Mouse (Mus musculus): ENCODE measurements around the gene App. TPM values are rescaled to one million over a fixed set of nuclear protein-coding genes. Genes with fewer than 3 reads are reported as not detected.

The App gene
- polyA plus RNA-seq, 1 experiment from 2014 or later, result 146 TPM

DNA sequence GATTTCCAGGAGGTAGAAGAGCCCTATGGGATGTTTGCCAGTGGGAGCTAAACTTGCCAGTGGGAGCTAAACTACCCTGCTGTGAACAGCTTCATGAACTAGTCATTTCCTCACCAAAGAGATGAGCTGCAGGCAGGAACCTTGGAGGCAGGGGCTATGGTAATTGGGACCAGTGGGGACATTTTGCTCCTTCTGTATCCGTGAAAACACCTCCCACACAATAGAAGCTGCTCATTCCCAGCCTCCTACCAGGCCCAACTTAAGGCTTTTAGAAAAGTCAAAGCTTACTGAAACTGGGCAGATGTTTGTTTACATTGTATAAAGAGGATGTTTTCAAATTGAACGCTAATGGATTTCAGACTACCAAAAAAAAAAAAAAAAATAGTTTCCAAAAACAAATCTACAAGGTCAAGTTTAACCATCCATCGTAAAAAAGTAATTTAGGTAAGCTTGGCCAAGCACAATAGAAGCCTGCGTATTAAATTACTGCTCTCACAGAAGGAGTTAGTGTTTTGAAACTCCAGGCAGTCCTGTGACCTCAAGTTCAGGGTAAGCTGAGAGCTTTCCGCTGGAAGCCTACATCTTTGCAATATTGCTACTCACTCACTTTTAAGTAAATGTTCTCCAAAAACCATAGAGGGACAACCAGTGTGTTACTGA, 253.8 kb downstream of the App start:
- H3K4me3 ChIP-seq (ENCODE audit: low read depth, low read length), result no peak overlapping the region
- no peaks in the 10 kb centered on the region for H3K4me1 ChIP-seq (ENCODE audit: control insufficient read depth, insufficient read depth, low read length)
- 24% methylated on average over 5 of the region's 5 CpGs for WGBS
- no peak overlapping the region for H3K9ac ChIP-seq (replicated peaks; ENCODE audit: low read length)
- peak overlapping the region; percentile 68 for H3K27ac ChIP-seq (replicated peaks; ENCODE audit: low read depth, low read length)
- DNase-seq (ENCODE audit: low spot score), result peak; percentile 62
- no peak for ATAC-seq (replicated peaks; ENCODE audit: insufficient number of reproducible peaks, low FRiP score, low TSS enrichment, low read depth)
- no peaks in the 10 kb centered on the region for H3K27me3 ChIP-seq (ENCODE audit: control insufficient read depth, insufficient read depth, low read length)
- H3K9me3 ChIP-seq (replicated peaks; ENCODE audit: control insufficient read depth, low read length), result no peaks in the 10 kb centered on the region
- H3K36me3 ChIP-seq (replicated peaks; ENCODE audit: control insufficient read depth, insufficient read depth, low read depth, low read length), result no peaks in the 10 kb centered on the region
- H3K4me2 ChIP-seq (ENCODE audit: low read depth, low read length), result no peak overlapping the region

DNA sequence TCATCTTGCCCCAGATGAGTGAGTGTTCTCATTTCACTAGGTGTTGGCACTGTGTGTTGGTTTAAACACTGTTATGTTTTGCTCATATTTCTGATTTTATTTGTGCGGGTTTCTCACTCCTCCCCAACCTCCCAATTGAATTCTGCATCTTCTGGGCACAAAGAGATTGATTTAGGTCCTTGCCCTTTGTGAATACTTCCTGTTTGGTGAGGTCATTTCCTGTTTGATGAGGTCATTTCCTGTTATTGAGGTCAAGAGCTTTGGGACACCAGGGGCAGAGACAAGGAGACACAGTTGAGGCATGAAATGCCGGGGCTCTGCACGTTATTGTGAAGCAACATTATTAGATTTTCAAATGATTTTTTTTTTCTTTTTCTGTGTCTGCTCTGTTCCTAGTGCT, 254.5 kb downstream of the App start:
- Histone ChIP-seq H3K4me3 (ENCODE audit: low read depth, low read length) (no peak overlapping the region), H3K4me1 (ENCODE audit: control insufficient read depth, insufficient read depth, low read length) (no peaks in the 10 kb centered on the region), H3K9ac (replicated peaks; ENCODE audit: low read length) (no peak overlapping the region), H3K4me2 (ENCODE audit: low read depth, low read length) (no peak overlapping the region), H3K27me3 (ENCODE audit: control insufficient read depth, insufficient read depth, low read length) (no peaks in the 10 kb centered on the region), H3K36me3 (replicated peaks; ENCODE audit: control insufficient read depth, insufficient read depth, low read depth, low read length) (no peaks in the 10 kb centered on the region), H3K9me3 (replicated peaks; ENCODE audit: control insufficient read depth, low read length) (no peaks in the 10 kb centered on the region), H3K27ac (replicated peaks; ENCODE audit: low read depth, low read length) (0 out of 2 replicates have a peak overlapping the region, but pooled peaks have one; percentile 56)
- DNase-seq (ENCODE audit: low spot score) (peak; percentile 31), ATAC-seq (replicated peaks; ENCODE audit: insufficient number of reproducible peaks, low FRiP score, low TSS enrichment, low read depth) (no peak)
- WGBS, result 72% methylated on average over 3 of the region's 3 CpGs

DNA sequence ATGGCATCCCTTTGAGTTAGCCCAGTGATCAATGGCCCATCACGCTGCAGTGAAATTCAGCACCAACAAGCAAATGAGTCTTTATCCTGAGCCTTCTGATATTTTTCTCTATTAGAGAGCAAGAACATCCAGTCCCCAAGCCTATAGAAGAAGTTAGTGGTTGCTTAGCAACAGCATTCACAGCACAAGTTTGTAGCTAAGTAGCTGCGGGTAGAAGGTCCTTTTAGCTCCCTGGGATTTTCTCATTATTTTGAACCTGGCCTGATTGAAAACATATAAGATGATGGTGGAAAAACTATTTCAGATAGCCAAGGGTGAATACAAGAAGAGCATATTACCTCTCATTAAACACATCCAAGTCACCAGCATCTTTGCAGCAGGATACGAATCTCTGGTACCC, 256.8 kb downstream of the App start:
- no peak overlapping the region for H3K27ac ChIP-seq (replicated peaks; ENCODE audit: low read depth, low read length)
- DNase-seq (ENCODE audit: low spot score), result peak; percentile 4
- WGBS, result 67% methylated on average over 3 of the region's 3 CpGs
- H3K27me3 ChIP-seq (ENCODE audit: control insufficient read depth, insufficient read depth, low read length), result no peaks in the 10 kb centered on the region
- H3K36me3 ChIP-seq (replicated peaks; ENCODE audit: control insufficient read depth, insufficient read depth, low read depth, low read length), result no peaks in the 10 kb centered on the region
- no peak overlapping the region for H3K9ac ChIP-seq (replicated peaks; ENCODE audit: low read length)
- H3K9me3 ChIP-seq (replicated peaks; ENCODE audit: control insufficient read depth, low read length), result no peaks in the 10 kb centered on the region
- no peak overlapping the region for H3K4me3 ChIP-seq (ENCODE audit: low read depth, low read length)
- no peak overlapping the region for H3K4me2 ChIP-seq (ENCODE audit: low read depth, low read length)
- no peaks in the 10 kb centered on the region for H3K4me1 ChIP-seq (ENCODE audit: control insufficient read depth, insufficient read depth, low read length)
- no peak for ATAC-seq (replicated peaks; ENCODE audit: insufficient number of reproducible peaks, low FRiP score, low TSS enrichment, low read depth)

DNA sequence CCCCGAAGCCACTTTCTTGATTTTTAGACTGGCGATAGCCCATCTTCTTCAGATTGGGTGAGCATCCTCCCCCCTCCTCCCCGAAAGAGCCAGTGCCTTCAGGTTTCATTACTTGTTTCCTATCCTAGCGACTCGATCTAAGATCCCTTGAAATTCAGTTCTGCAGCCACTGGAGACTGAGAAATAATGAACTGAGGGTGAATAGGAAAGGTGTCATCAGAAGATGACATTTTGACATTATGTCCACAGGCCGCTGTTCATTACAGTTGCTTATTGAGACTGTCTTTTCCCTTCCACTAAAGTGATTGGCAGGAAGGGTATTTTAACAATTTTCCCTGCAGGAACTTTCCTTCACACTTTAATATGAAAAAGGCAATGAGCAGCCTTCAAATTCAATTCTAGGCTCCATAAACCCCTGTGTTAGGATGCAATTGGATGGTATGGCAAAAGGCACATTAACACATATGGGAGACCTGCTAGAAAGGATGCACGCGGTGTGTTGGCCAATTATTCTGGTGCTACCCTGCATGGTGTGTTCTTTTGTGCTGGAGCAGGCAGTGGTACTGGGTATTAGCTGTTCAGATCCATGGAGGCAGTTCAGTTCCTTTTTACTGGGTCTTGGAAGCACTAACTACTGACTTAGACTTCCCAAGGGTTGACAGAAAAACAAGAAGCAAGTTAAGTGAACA, 261.9 kb downstream of the App start:
- no peaks in the 10 kb centered on the region for H3K36me3 ChIP-seq (replicated peaks; ENCODE audit: control insufficient read depth, insufficient read depth, low read depth, low read length)
- no peak overlapping the region for H3K4me2 ChIP-seq (ENCODE audit: low read depth, low read length)
- H3K9me3 ChIP-seq (replicated peaks; ENCODE audit: control insufficient read depth, low read length), result no peaks in the 10 kb centered on the region
- ATAC-seq (replicated peaks; ENCODE audit: insufficient number of reproducible peaks, low FRiP score, low TSS enrichment, low read depth) (no peak), DNase-seq (ENCODE audit: low spot score) (no peak)
- H3K4me3 ChIP-seq (ENCODE audit: low read depth, low read length), result no peak overlapping the region
- H3K4me1 ChIP-seq (ENCODE audit: control insufficient read depth, insufficient read depth, low read length), result no peaks in the 10 kb centered on the region
- H3K27me3 ChIP-seq (ENCODE audit: control insufficient read depth, insufficient read depth, low read length), result no peaks in the 10 kb centered on the region
- no peak overlapping the region for H3K27ac ChIP-seq (replicated peaks; ENCODE audit: low read depth, low read length)
- no peak overlapping the region for H3K9ac ChIP-seq (replicated peaks; ENCODE audit: low read length)
- 83% methylated on average over 8 of the region's 8 CpGs for WGBS

DNA sequence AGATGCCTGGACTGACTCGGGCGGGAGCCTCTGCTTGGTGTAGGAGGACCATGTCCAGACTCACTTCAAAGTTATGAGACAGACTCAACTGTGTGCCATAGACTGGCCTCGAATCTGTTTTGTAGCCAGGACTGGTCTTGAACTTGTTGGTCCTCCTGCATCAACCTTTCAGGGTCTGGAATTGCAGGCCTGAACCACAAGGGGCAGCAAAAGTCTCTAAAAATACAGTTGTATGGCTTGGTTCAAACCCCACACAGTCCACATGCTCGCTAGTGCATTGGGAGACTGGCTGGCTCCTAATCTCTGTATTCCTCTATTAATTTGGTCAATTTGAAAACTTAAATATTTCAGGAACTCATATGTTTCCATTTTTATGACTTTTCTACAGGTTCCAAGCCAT, 270.6 kb downstream of the App start:
- no peak overlapping the region for H3K4me3 ChIP-seq (ENCODE audit: low read depth, low read length)
- no peak for ATAC-seq (replicated peaks; ENCODE audit: insufficient number of reproducible peaks, low FRiP score, low TSS enrichment, low read depth)

More for the DNA sequence above, 270.6 kb downstream of the App start:
- 90% methylated on average over 4 of the region's 4 CpGs for WGBS
- no peak overlapping the region for H3K9ac ChIP-seq (replicated peaks; ENCODE audit: low read length)
- H3K36me3 ChIP-seq (replicated peaks; ENCODE audit: control insufficient read depth, insufficient read depth, low read depth, low read length), result no peaks in the 10 kb centered on the region
- DNase-seq (ENCODE audit: low spot score), result no peak
- no peaks in the 10 kb centered on the region for H3K4me1 ChIP-seq (ENCODE audit: control insufficient read depth, insufficient read depth, low read length)
- no peak overlapping the region for H3K4me2 ChIP-seq (ENCODE audit: low read depth, low read length)
- no peaks in the 10 kb centered on the region for H3K9me3 ChIP-seq (replicated peaks; ENCODE audit: control insufficient read depth, low read length)
- H3K27me3 ChIP-seq (ENCODE audit: control insufficient read depth, insufficient read depth, low read length), result no peaks in the 10 kb centered on the region
- H3K27ac ChIP-seq (replicated peaks; ENCODE audit: low read depth, low read length), result no peak overlapping the region

All from embryonic facial prominence, embryonic 11.5 days (tissue).